Mouse (Mus musculus): Measurements from ENCODE around the gene Gimd1.

- TF ChIP-seq CTCF (IDR thresholded peaks at IDR 0.05) (no peak), EP300 (IDR thresholded peaks at IDR 0.05) (no peak)
These were observed 20.6 kb downstream of the Gimd1 start for GRCm38 (mm10) chr3:132650191-132650590.
